Mouse (Mus musculus): ENCODE results near the gene Malrd1.

Malrd1 gene

GRCm38 (mm10) chr2:16031559-16031958 lies 505.3 kb downstream of the Malrd1 start:
- no peak for DNase-seq (ENCODE audit: low read depth, low spot score)

GRCm38 (mm10) chr2:16032804-16033203 lies 506.5 kb downstream of the Malrd1 start:
- DNase-seq (ENCODE audit: low read depth, low spot score): peak; percentile 9

GRCm38 (mm10) chr2:16110696-16111095 lies 584.4 kb downstream of the Malrd1 start:
- no peak for DNase-seq (ENCODE audit: low read depth, low spot score)

DNA sequence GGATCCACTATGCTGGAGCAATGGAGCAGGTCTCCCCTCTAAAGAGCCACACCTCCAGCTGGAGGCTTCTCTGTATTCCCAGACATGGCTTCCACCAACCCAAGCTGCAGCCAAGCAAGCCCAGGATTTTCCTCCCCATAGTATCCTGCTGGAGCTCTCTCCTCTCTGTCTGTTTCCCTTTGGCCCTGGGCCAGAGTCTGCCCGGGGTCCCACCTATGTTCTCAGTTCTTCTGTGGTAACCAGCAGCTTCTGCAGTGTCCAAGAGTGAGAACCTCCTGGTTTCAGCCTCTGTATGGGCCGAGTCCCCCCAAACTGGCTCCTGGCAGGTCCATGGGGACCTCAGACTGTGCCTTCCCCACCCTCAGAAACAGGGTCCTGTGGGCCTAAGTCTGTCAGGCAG lies 587.1 kb downstream of the Malrd1 start:
- no peak for DNase-seq (ENCODE audit: low read depth, low spot score)

DNA sequence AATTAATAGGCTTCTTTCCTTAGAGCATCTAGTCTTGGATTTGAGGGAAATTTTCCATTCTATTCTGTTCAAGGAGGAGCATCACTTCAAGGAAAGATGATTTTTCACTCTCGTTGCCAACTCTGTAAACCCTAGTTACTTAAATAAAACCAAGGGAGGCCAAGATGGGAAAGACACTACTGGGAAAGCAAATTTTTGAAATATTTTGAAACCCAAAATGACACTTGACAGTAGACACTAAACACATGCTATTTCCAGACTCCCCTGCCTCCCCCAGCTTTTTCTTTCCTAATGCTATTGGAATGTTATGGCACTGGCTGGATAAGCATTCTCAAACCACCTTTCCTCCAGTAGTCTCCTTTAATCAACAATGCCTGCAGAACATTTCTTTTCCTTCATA lies 621.7 kb downstream of the Malrd1 start:
- no peak for DNase-seq (ENCODE audit: low read depth, low spot score)

- no peak for DNase-seq (ENCODE audit: low read depth, low spot score)
These were observed 626.3 kb downstream of the Malrd1 start for GRCm38 (mm10) chr2:16152623-16153022.

DNA sequence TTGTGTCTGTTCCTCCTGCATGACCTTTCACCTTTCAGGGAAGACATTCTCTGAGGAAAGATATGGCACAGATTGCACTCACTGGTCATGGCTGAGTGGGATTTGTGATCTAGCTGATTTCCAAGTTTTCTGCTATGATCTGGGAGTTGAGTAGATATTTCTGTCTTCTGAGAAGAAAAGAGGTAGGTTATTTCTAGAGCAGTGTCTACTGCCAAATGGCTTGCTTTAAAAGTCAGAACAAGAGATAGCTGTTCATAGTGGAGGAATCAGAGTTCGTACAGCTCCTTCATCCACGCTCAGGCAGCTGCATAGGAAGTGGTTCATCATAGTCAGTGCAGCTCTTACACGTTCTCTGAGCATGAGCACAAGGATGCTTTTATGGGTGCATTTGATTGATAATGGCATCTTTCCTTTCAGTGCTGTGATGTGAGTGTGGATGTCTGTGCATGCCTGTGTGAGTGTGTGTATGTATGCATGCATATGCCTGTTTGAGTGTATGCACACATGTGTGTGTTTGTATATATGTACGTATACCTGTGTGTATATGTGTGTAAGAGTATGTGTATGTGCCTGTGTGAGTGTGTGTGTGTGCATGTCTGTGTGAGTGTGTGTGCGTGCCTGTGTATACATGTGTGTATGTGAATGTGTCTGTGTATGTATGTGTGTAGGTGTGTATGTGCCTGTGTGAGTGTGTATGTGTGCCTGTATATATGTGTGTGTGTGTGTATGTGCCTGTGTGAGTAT lies 637.1 kb downstream of the Malrd1 start:
- DNase-seq (ENCODE audit: low read depth, low spot score): no peak

DNA sequence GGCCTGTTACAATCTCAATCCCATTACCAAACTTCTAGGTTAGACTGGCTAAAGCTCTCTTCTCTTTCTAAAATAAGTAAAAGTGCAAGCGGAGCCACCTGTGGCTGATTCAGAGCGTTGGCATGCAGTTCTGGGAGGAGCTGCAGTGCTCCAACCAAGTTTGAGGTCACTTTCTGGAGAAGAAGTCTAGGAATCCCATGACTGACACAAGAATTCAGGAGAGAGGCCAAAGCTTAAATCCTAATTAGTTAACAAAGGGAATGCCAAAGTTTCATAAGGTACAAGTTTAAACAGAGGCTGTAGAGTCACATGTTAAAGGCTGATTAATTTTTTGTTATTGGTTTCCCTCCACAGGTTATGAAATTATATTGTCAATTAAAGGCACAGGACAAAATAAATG lies 642.3 kb downstream of the Malrd1 start:
- no peak for DNase-seq (ENCODE audit: low read depth, low spot score)

- no peak for DNase-seq (ENCODE audit: low read depth, low spot score)
These were observed 645.8 kb downstream of the Malrd1 start for GRCm38 (mm10) chr2:16172086-16172485.

- no peak for DNase-seq (ENCODE audit: low read depth, low spot score)
These were observed 647.1 kb downstream of the Malrd1 start for GRCm38 (mm10) chr2:16173355-16173754.

- no peak for DNase-seq (ENCODE audit: low read depth, low spot score)
These were observed 655.9 kb downstream of the Malrd1 start for GRCm38 (mm10) chr2:16182140-16182539.

DNA sequence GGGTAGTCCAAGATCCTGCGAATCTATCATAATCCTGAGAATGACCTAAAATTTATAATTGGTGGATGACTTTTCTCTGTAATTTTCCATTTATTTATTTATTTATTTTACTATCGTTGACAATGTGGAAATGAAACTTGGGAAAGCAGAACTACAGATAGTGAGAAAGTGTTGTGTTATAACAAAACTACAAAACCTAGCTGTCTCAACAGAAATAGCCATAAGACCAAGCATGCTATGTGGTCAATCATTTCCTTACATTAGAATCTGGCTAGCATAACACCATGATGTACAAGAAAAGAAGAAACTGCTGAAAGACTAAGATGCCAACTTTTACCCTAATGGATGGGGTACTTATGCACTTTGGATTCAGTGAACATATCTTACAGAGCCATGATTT lies 656.9 kb downstream of the Malrd1 start:
- DNase-seq (ENCODE audit: low read depth, low spot score): no peak

GRCm38 (mm10) chr2:16210016-16210415 lies 683.7 kb downstream of the Malrd1 start:
- DNase-seq (ENCODE audit: low read depth, low spot score): no peak

- DNase-seq (ENCODE audit: low read depth, low spot score): no peak
These were observed 686.5 kb downstream of the Malrd1 start for GRCm38 (mm10) chr2:16212752-16213151.

DNA sequence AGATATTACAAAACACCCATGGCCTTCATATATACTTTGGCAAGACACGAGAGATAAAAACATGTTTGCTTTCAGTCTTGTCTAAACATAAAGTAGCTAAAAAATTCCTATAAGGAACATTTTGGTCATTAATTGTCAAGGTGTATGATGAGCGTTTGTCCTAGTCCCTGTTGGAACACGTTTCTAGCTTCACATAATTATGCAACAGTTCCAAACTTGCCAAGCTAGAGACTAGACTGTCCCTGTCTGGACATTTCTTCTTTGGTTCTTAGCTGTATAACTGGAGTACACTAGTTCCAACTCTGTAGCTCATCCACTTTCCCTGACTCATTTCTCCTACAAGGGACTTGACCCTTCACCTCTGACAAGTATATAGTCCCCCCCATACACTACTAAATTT lies 687.8 kb downstream of the Malrd1 start:
- DNase-seq (ENCODE audit: low read depth, low spot score): no peak

- no peak for DNase-seq (ENCODE audit: low read depth, low spot score)
These were observed 702.0 kb downstream of the Malrd1 start for GRCm38 (mm10) chr2:16228187-16228832.

DNA sequence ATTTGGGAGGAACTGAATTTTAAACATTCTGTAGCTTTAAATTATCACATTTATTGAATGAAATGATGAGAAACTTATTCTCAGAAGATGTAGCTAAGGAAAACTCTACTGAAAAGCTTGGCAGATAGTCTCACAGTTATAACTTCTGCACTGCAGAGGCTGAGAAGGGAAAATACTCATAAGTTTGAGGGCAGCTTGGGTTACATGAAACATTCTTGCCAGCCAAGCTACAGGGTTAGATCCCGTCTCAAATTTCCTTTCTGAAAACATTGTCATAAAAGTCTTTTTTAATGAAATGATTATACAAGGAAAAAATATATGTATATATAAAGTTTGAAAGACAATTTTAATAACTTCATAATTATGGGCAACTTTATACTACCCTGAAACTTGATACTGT lies 714.6 kb downstream of the Malrd1 start:
- no peak for DNase-seq (ENCODE audit: low read depth, low spot score)

DNA sequence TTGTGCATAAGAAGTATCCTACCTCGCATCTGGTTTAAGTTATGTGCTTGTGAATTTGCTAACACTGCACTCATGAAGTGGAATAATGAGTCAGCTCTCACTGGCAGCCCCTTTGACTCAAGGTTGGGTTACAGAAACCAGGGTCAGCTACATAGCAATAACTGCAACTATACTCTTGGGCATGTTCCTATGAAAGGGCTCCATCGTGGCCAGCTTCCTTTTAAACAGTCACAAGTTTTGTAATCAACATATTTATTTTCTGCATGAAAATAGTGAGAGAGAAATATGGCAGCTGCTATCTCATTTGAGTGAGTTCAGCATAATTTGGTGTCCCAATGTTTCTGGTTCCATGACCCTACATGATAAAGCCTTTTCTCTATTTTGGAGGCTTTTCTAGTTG lies 716.8 kb downstream of the Malrd1 start:
- no peak for DNase-seq (ENCODE audit: low read depth, low spot score)

DNA sequence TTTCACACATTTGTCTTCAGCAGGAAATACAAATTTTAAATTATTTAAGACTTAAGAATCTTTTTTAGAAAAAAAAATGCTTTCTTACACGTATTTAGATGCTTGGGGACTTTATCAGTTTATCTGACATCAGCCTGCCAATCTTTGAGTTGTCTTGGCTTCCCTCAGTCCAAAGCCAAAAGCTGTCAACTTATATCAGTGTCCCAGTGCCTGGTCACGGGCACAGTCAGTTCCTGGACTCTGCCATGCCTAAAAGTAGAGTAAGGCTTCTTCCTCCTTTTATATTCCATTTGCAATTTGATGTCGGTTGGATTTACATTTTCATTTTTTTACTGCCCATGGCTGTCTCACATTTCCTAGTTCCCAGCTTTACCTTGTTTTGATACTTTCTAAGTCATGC lies 722.6 kb downstream of the Malrd1 start:
- no peak for DNase-seq (ENCODE audit: low read depth, low spot score)

- no peak for DNase-seq (ENCODE audit: low read depth, low spot score)
These were observed 726.0 kb downstream of the Malrd1 start for GRCm38 (mm10) chr2:16252274-16252673.

Data from WW6 (cell line).